Mouse (Mus musculus): Measurements from ENCODE around the gene Gm20458.

- no peak for TF ChIP-seq CTCF (IDR thresholded peaks at IDR 0.05; ENCODE audit: borderline replicate concordance, control insufficient read depth, extremely low read depth, insufficient read depth, low read length, poor library complexity)
- no peak for TF ChIP-seq POLR2A (IDR thresholded peaks at IDR 0.05; ENCODE audit: control insufficient read depth, extremely low read depth, insufficient read depth, low read length, poor library complexity)
Measured at GRCm38 (mm10) chr2:164437710-164438109, 23.1 kb upstream of the Gm20458 start.

Measured in thymus, adult 2 months (tissue).